Mouse (Mus musculus) intestine, embryonic 15.5 days (tissue): ENCODE data around the gene Btbd9. TPM values are rescaled to one million over a fixed set of nuclear protein-coding genes. Genes with fewer than 3 reads are reported as not detected.

Source experiments
- ATAC-seq: fragments of 200-750 bp; cut with Nextera tagmentation; 2 replicates; pipeline ENCODE4 v1.8.0; 2017; ENCODE audit warnings: moderate TSS enrichment, moderate library complexity
- H3K27ac ChIP-seq: fragments of 300-500 bp; sonication (generic); 2 replicates; pipeline ENCODE4 v1.5.1; 2015; ENCODE audit warnings: mild to moderate bottlenecking, inconsistent platforms
- H3K27me3 ChIP-seq: fragments of 300-500 bp; sonication (generic); replicated peaks from 2 replicates; pipeline ENCODE4 v1.6.1; 2015; ENCODE audit warnings: inconsistent platforms
- H3K36me3 ChIP-seq: fragments of 300-500 bp; sonication (generic); 2 replicates; pipeline ENCODE4 v1.6.1; 2015; ENCODE audit warnings: inconsistent platforms
- H3K4me1 ChIP-seq: fragments of 300-500 bp; sonication (generic); replicated peaks from 2 replicates; pipeline ENCODE4 v1.6.1; 2015; ENCODE audit warnings: inconsistent platforms
- H3K4me2 ChIP-seq: fragments of 300-500 bp; sonication (generic); replicated peaks from 2 replicates; pipeline ENCODE4 v1.6.1; 2015; ENCODE audit warnings: mild to moderate bottlenecking, inconsistent platforms
- H3K4me3 ChIP-seq: fragments of 300-500 bp; sonication (generic); replicated peaks from 2 replicates; pipeline ENCODE4 v1.5.1; 2015; ENCODE audit warnings: inconsistent platforms
- H3K9ac ChIP-seq: fragments of 300-500 bp; sonication (generic); 2 replicates; pipeline ENCODE4 v1.6.1; 2015; ENCODE audit warnings: inconsistent platforms
- H3K9me3 ChIP-seq: fragments of 300-500 bp; sonication (generic); 2 replicates; pipeline ENCODE4 v1.6.1; 2016; ENCODE audit warnings: inconsistent platforms
- WGBS: fragments of 180-500 bp; shearing (Covaris S2); methylation state at CpG from one replicate; pipeline ENCODE4 v1.1.7; 2015; 5-methylcytosine and 5-hydroxymethylcytosine counted together
- polyA plus RNA-seq: library from polyadenylated mRNA; unstranded; fragments of >200 nt; fragmentation: Nextera tagmentation; extraction: Ambion mirVana; gene quantifications from 2 replicates; pipeline ENCODE4 v1.2.1, GENCODE M21; 2015

The Btbd9 gene
- polyA plus RNA-seq, 1 experiment from 2014 or later, result 52.8 TPM

DNA sequence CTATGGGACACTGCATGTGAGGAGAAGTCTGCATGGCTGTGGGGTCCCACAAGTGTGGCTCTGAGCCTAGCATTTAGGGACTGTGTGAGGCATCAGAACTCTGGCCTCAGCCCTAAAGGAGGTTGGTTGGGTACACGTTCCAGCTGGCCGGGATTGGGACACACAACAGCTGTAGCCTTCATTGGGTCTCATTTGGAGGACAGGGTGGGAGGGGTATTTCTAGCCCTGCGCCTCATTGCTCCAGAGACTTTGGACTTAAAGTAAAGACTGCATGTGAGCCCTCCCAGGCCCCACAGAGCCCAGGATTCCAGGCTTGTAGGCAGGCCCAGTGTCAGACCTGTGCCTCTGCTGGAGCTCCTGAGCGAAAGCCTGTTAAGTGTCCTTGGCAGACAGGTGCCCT is 345.9 kb downstream of the Btbd9 start:
- Histone ChIP-seq H3K9me3 (no peaks in the 10 kb centered on the region), H3K9ac (no peak overlapping the region), H3K4me2 (no peak overlapping the region), H3K27me3 (no peaks in the 10 kb centered on the region), H3K36me3 (no peaks in the 10 kb centered on the region), H3K4me3 (no peak overlapping the region), H3K4me1 (peaks cover 22% of the 10 kb centered on the region), H3K27ac (no peak overlapping the region)
- 0 out of 2 replicates have a peak, but pooled peaks have one; percentile 32 for ATAC-seq
- 70% methylated on average over 4 of the region's 4 CpGs for WGBS

DNA sequence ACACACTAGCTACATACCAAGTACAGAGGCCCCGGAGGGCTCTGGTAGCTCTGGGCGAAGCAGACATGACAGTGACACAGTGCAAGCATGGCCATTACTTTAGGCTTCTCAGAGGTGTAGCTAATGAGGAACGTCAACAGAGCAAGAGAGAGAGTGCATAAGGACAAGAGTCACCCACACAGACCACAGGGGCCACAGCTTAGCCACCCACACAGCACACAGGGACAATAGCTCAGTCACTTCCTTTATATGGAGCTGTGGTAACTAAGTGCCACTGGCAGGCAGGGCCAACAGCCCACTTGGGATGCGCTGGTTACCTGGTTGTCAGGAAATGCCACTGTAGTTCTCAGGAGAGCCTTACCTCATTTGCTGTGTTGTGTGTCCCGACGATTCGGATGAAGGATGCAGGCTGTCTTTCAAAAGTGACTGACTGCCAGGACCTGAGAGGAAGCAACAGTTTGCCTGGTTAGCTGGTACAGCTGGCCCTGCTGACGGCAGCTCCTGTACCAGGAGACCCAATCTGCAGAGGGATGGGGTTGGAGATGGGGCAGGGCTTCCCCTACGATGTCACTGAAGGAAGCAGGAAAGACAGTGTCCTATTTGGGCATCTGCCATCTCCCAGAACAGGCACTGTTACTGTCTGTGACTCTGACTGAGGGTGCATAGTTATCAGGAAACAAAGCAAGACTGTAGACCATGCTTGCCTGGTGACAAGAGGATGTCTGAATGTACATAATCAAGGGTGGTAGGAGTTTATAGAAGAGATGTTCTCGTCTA is 347.7 kb downstream of the Btbd9 start:
- Histone ChIP-seq H3K36me3 (no peaks in the 10 kb centered on the region), H3K4me1 (peaks cover 21% of the 10 kb centered on the region), H3K9ac (no peak overlapping the region), H3K4me2 (no peak overlapping the region), H3K27ac (no peak overlapping the region), H3K4me3 (no peak overlapping the region), H3K9me3 (no peaks in the 10 kb centered on the region), H3K27me3 (no peaks in the 10 kb centered on the region)
- ATAC-seq, result no peak
- WGBS, result 85% methylated on average over 10 of the region's 10 CpGs

GRCm38 (mm10) chr17:30225030-30225740 is 351.1 kb downstream of the Btbd9 start:
- Histone ChIP-seq H3K4me3 (no peak overlapping the region), H3K4me1 (peaks cover 7% of the 10 kb centered on the region), H3K9ac (no peak overlapping the region), H3K27me3 (no peaks in the 10 kb centered on the region), H3K27ac (no peak overlapping the region), H3K9me3 (no peaks in the 10 kb centered on the region), H3K36me3 (no peaks in the 10 kb centered on the region), H3K4me2 (no peak overlapping the region)
- WGBS, result 33% methylated on average over 5 of the region's 5 CpGs
- ATAC-seq, result peak; percentile 37

- Histone ChIP-seq H3K27me3 (no peaks in the 10 kb centered on the region), H3K4me2 (no peak overlapping the region), H3K4me3 (no peak overlapping the region), H3K9me3 (no peaks in the 10 kb centered on the region), H3K36me3 (no peaks in the 10 kb centered on the region; the same call in 1 of the 2 replicates), H3K27ac (no peak overlapping the region), H3K9ac (no peak overlapping the region), H3K4me1 (peaks cover 3% of the 10 kb centered on the region; the same call in 1 of the 2 replicates)
- ATAC-seq, result no peak
- WGBS, result 80% methylated on average over 12 of the region's 12 CpGs
Measured at GRCm38 (mm10) chr17:30222837-30223236, 353.5 kb downstream of the Btbd9 start.

- Histone ChIP-seq H3K27me3 (no peaks in the 10 kb centered on the region), H3K36me3 (no peaks in the 10 kb centered on the region; the same call in 1 of the 2 replicates), H3K27ac (no peak overlapping the region), H3K9ac (no peak overlapping the region), H3K4me3 (no peak overlapping the region), H3K4me2 (no peak overlapping the region), H3K4me1 (peaks cover 3% of the 10 kb centered on the region; the same call in 1 of the 2 replicates), H3K9me3 (no peaks in the 10 kb centered on the region)
- ATAC-seq, result no peak
- 82% methylated on average over 11 of the region's 11 CpGs for WGBS
Measured at GRCm38 (mm10) chr17:30222361-30222760, 353.9 kb downstream of the Btbd9 start.

- H3K4me1 ChIP-seq, result peaks cover 3% of the 10 kb centered on the region; the same call in 1 of the 2 replicates
- H3K4me2 ChIP-seq, result no peak overlapping the region
- H3K9me3 ChIP-seq, result no peaks in the 10 kb centered on the region
- H3K27ac ChIP-seq, result no peak overlapping the region
- no peak for ATAC-seq
- H3K4me3 ChIP-seq, result no peak overlapping the region
- H3K36me3 ChIP-seq, result no peaks in the 10 kb centered on the region; the same call in 1 of the 2 replicates
- WGBS, result 76% methylated on average over 14 of the region's 14 CpGs
- no peaks in the 10 kb centered on the region for H3K27me3 ChIP-seq
- no peak overlapping the region for H3K9ac ChIP-seq
Measured at GRCm38 (mm10) chr17:30221677-30222076, 354.6 kb downstream of the Btbd9 start.

DNA sequence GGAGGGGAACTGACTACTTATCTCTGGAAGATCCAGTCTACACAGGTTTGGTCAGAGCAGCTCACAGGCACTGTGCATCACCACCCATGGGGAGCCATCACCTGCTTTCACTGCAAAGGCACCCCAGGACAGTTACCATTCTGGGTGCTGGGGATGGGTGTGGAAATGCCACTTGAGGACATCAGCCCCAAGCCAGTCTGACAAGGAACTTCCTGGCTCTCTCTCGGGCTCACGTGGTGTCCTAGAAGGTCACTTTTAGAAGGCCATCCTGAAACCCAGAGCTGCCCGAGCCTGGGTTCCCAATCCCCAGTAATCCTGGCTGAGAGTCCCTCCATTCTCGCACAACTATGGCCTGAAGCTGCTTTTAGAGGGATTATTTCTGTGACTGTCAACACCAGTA is 360.5 kb downstream of the Btbd9 start:
- no peak for ATAC-seq
- no peaks in the 10 kb centered on the region for H3K27me3 ChIP-seq
- H3K9me3 ChIP-seq, result no peaks in the 10 kb centered on the region
- WGBS, result 60% methylated on average over 4 of the region's 4 CpGs
- no peak overlapping the region for H3K27ac ChIP-seq
- no peaks in the 10 kb centered on the region; the same call in 1 of the 2 replicates for H3K36me3 ChIP-seq
- no peak overlapping the region for H3K9ac ChIP-seq
- no peaks in the 10 kb centered on the region for H3K4me1 ChIP-seq
- no peak overlapping the region for H3K4me3 ChIP-seq
- H3K4me2 ChIP-seq, result no peak overlapping the region

GRCm38 (mm10) chr17:30214393-30214792 is 361.9 kb downstream of the Btbd9 start:
- 76% methylated on average over 6 of the region's 6 CpGs for WGBS
- H3K4me2 ChIP-seq, result no peak overlapping the region

GRCm38 (mm10) chr17:30213371-30213770 is 362.9 kb downstream of the Btbd9 start:
- Histone ChIP-seq H3K27ac (no peak overlapping the region), H3K27me3 (no peaks in the 10 kb centered on the region), H3K4me3 (no peak overlapping the region), H3K4me2 (no peak overlapping the region), H3K4me1 (no peaks in the 10 kb centered on the region), H3K9me3 (no peaks in the 10 kb centered on the region), H3K9ac (no peak overlapping the region), H3K36me3 (peaks cover 6% of the 10 kb centered on the region; the same call in 1 of the 2 replicates)
- WGBS, result 75% methylated on average over 5 of the region's 5 CpGs
- no peak for ATAC-seq

More at GRCm38 (mm10) chr17:30214393-30214792, 361.9 kb downstream of the Btbd9 start:
- peaks cover 2% of the 10 kb centered on the region; the same call in 1 of the 2 replicates for H3K36me3 ChIP-seq
- H3K4me1 ChIP-seq, result no peaks in the 10 kb centered on the region
- H3K9ac ChIP-seq, result no peak overlapping the region
- H3K9me3 ChIP-seq, result no peaks in the 10 kb centered on the region
- H3K27ac ChIP-seq, result no peak overlapping the region
- no peak for ATAC-seq
- H3K4me3 ChIP-seq, result no peak overlapping the region
- H3K27me3 ChIP-seq, result no peaks in the 10 kb centered on the region

- H3K4me3 ChIP-seq, result no peak overlapping the region
- H3K36me3 ChIP-seq, result peaks cover 10% of the 10 kb centered on the region; the same call in 1 of the 2 replicates
- no peak overlapping the region for H3K9ac ChIP-seq
- no peaks in the 10 kb centered on the region for H3K27me3 ChIP-seq
- H3K27ac ChIP-seq, result no peak overlapping the region
- no peaks in the 10 kb centered on the region for H3K4me1 ChIP-seq
- 0 out of 2 replicates have a peak, but pooled peaks have one; percentile 29 for ATAC-seq
- no peak overlapping the region for H3K4me2 ChIP-seq
- no peaks in the 10 kb centered on the region for H3K9me3 ChIP-seq
- WGBS, result 78% methylated on average over 12 of the region's 12 CpGs
Measured at GRCm38 (mm10) chr17:30212647-30213046, 363.6 kb downstream of the Btbd9 start.

GRCm38 (mm10) chr17:30210936-30211335 is 365.4 kb downstream of the Btbd9 start:
- H3K9me3 ChIP-seq, result no peaks in the 10 kb centered on the region
- WGBS, result 91% methylated on average over 6 of the region's 6 CpGs
- H3K4me1 ChIP-seq, result no peaks in the 10 kb centered on the region; the same call in 1 of the 2 replicates
- H3K36me3 ChIP-seq, result peaks cover 11% of the 10 kb centered on the region; the same call in 1 of the 2 replicates
- no peak overlapping the region for H3K4me2 ChIP-seq
- ATAC-seq, result no peak
- no peaks in the 10 kb centered on the region for H3K27me3 ChIP-seq
- H3K9ac ChIP-seq, result no peak overlapping the region
- no peak overlapping the region for H3K27ac ChIP-seq
- H3K4me3 ChIP-seq, result no peak overlapping the region

DNA sequence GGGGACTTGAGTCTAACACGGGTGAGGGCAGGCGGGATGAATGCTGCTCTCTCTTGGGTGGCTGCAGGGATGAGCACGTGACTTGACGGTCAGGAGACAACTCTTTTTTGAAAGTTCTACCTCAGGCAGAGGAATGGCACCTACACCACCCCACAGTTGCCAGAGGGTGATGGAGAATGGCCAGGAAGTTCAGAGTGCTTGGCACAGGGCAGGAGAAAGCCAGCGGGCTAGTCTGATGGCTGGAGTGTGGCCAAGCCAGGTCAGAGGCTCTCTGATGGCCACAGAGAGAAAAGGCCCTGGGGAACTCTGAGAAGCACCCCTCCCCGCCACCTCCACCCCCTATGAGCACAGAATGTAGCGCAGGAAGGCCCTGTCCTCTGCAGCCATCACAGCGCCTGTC is 366.0 kb downstream of the Btbd9 start:
- H3K4me3 ChIP-seq, result no peak overlapping the region
- WGBS, result 83% methylated on average over 8 of the region's 8 CpGs
- peaks cover 11% of the 10 kb centered on the region; the same call in 1 of the 2 replicates for H3K36me3 ChIP-seq

More for the DNA sequence above, 366.0 kb downstream of the Btbd9 start:
- H3K4me2 ChIP-seq, result no peak overlapping the region
- no peaks in the 10 kb centered on the region; the same call in 1 of the 2 replicates for H3K4me1 ChIP-seq
- H3K9me3 ChIP-seq, result no peaks in the 10 kb centered on the region
- H3K9ac ChIP-seq, result no peak overlapping the region
- no peaks in the 10 kb centered on the region for H3K27me3 ChIP-seq
- no peak for ATAC-seq
- no peak overlapping the region for H3K27ac ChIP-seq
